Mouse (Mus musculus): ENCODE data around the gene Bbs9. TPM values are rescaled to one million over a fixed set of nuclear protein-coding genes. Genes with fewer than 3 reads are reported as not detected.

The Bbs9 gene
- total RNA-seq, 1 experiment, result 10.3 TPM

DNA sequence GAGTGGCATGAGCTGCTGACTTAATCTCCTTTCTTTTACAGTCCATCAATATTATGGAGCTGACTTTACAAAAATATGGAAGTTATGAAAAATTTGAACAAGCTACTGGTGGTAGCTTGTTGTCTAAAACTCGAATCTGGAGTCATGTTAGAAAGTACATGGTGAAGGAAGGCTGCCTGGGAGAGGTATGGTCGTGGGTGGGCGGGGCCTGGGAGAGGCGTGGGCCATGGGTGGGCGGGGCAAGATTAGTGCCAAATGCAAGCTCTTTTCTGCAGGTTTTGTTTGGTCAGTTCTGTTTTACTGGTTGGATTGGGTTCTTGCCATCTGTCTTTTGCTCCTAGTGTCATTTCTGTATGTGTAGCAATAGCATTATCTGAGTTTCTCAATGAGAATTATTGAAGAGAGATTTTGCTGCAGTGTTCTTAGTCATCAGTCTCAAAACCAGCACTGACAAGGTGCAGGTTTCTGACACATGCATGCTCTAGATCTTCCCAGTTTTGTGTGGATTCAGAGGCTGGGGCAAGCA, 45.1 kb upstream of the Bbs9 start:
- Histone ChIP-seq H3K9ac (ENCODE audit: insufficient read depth, low read depth, low read length, poor library complexity, severe bottlenecking) (no peak overlapping the region), H3K9me3 (ENCODE audit: control insufficient read depth, insufficient read depth, low read depth, low read length) (no peaks in the 10 kb centered on the region), H3K4me1 (ENCODE audit: control insufficient read depth in 2 of 2, insufficient read depth in 2 of 2, low read length in 2 of 2, poor library complexity in 1 of 2) (no peaks in the 10 kb centered on the region; a peak in 1 of 4 replicates), H3K36me3 (ENCODE audit: control insufficient read depth, insufficient read depth, low read length, poor library complexity, severe bottlenecking) (no peaks in the 10 kb centered on the region), H3K4me3 (ENCODE audit: insufficient read depth in 1 of 2, low read depth in 1 of 2, low read length in 2 of 2, poor library complexity in 1 of 2, severe bottlenecking in 1 of 2) (no peak overlapping the region), H3K27ac (ENCODE audit: insufficient read depth, low read depth, low read length, poor library complexity, severe bottlenecking) (no peak overlapping the region)
- DNase-seq (ENCODE audit: low read depth, low spot score), result no peak
- in situ Hi-C loops (cut with MboI; ENCODE audit: low sequenced_read_pairs in 2 of 2, unreplicated experiment in 2 of 2), result no loop called here
- TF ChIP-seq ZC3H11A (IDR thresholded peaks at IDR 0.05; ENCODE audit: borderline replicate concordance, low read depth, low read length), result no peak
- TF ChIP-seq ZNF384 (IDR thresholded peaks at IDR 0.05; ENCODE audit: low read depth, low read length), result no peak
- TF ChIP-seq HCFC1 (IDR thresholded peaks at IDR 0.05; ENCODE audit: borderline replicate concordance, insufficient read depth, low read length), result no peak
- no peak for TF ChIP-seq CHD2 (IDR thresholded peaks at IDR 0.05; ENCODE audit: low read depth, low read length)
- TF ChIP-seq MAFK (IDR thresholded peaks at IDR 0.05; ENCODE audit: insufficient read depth, low read depth, low read length), result no peak

DNA sequence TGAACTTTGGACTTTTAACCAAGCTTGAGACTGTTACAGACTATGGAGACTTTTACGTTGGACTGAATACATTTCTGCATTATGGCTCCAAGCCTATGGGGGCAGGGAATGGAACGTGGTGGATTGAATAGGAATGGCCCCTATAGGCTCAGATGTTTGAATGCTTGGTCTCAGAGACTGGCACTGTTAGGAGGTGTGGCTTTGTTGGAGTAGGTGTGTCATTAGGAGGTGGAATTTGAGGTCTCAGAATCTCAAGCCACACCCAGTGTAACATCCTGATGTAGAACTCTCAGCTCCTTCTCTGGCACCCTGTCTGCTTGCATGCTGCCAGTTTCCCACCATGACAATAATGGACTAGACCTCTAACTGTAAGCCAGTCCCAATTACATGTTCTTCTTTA, 42.3 kb upstream of the Bbs9 start:
- DNase-seq (ENCODE audit: low read depth, low spot score), result no peak
- Histone ChIP-seq H3K4me3 (ENCODE audit: insufficient read depth in 1 of 2, low read depth in 1 of 2, low read length in 2 of 2, poor library complexity in 1 of 2, severe bottlenecking in 1 of 2) (no peak overlapping the region), H3K9ac (ENCODE audit: insufficient read depth, low read depth, low read length, poor library complexity, severe bottlenecking) (no peak overlapping the region), H3K9me3 (ENCODE audit: control insufficient read depth, insufficient read depth, low read depth, low read length) (no peaks in the 10 kb centered on the region), H3K27ac (ENCODE audit: insufficient read depth, low read depth, low read length, poor library complexity, severe bottlenecking) (no peak overlapping the region), H3K4me1 (ENCODE audit: control insufficient read depth in 2 of 2, insufficient read depth in 2 of 2, low read length in 2 of 2, poor library complexity in 1 of 2) (no peaks in the 10 kb centered on the region; a peak in 1 of 4 replicates), H3K36me3 (ENCODE audit: control insufficient read depth, insufficient read depth, low read length, poor library complexity, severe bottlenecking) (no peaks in the 10 kb centered on the region)
- no peak for TF ChIP-seq ZC3H11A (IDR thresholded peaks at IDR 0.05; ENCODE audit: borderline replicate concordance, low read depth, low read length)
- no peak for TF ChIP-seq ZNF384 (IDR thresholded peaks at IDR 0.05; ENCODE audit: low read depth, low read length)
- TF ChIP-seq MAFK (IDR thresholded peaks at IDR 0.05; ENCODE audit: insufficient read depth, low read depth, low read length), result no peak
- TF ChIP-seq HCFC1 (IDR thresholded peaks at IDR 0.05; ENCODE audit: borderline replicate concordance, insufficient read depth, low read length), result no peak
- TF ChIP-seq CHD2 (IDR thresholded peaks at IDR 0.05; ENCODE audit: low read depth, low read length), result no peak
- in situ Hi-C loops (cut with MboI; ENCODE audit: low sequenced_read_pairs in 2 of 2, unreplicated experiment in 2 of 2), result no loop called here

DNA sequence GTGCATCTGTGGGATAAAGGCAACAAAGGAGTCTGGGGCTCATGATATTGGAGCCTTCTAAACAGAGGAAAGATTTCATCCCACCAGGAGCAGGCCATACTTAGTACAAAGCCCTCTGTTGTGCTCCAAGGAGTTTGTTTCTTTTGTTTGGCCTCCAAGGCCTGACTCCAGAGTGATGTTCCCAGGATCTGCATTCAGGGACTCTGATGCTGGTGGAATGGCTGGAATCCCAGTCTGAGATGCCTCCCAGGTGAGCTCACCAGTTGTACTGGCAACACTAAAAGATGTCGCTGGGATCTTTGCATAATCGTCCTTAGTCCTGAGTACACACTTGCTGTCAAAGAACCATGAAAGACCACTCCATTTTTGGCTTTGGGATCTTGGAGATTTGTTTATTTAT, 41.4 kb upstream of the Bbs9 start:
- TF ChIP-seq ZC3H11A (IDR thresholded peaks at IDR 0.05; ENCODE audit: borderline replicate concordance, low read depth, low read length), result no peak
- TF ChIP-seq ZNF384 (IDR thresholded peaks at IDR 0.05; ENCODE audit: low read depth, low read length), result no peak
- TF ChIP-seq MAFK (IDR thresholded peaks at IDR 0.05; ENCODE audit: insufficient read depth, low read depth, low read length), result no peak
- no peak for TF ChIP-seq HCFC1 (IDR thresholded peaks at IDR 0.05; ENCODE audit: borderline replicate concordance, insufficient read depth, low read length)
- no peak for TF ChIP-seq CHD2 (IDR thresholded peaks at IDR 0.05; ENCODE audit: low read depth, low read length)
- no peak for DNase-seq (ENCODE audit: low read depth, low spot score)
- Histone ChIP-seq H3K27ac (ENCODE audit: insufficient read depth, low read depth, low read length, poor library complexity, severe bottlenecking) (no peak overlapping the region), H3K9ac (ENCODE audit: insufficient read depth, low read depth, low read length, poor library complexity, severe bottlenecking) (no peak overlapping the region), H3K4me3 (ENCODE audit: insufficient read depth in 1 of 2, low read depth in 1 of 2, low read length in 2 of 2, poor library complexity in 1 of 2, severe bottlenecking in 1 of 2) (no peak overlapping the region), H3K9me3 (ENCODE audit: control insufficient read depth, insufficient read depth, low read depth, low read length) (no peaks in the 10 kb centered on the region), H3K36me3 (ENCODE audit: control insufficient read depth, insufficient read depth, low read length, poor library complexity, severe bottlenecking) (no peaks in the 10 kb centered on the region), H3K4me1 (ENCODE audit: control insufficient read depth in 2 of 2, insufficient read depth in 2 of 2, low read length in 2 of 2, poor library complexity in 1 of 2) (no peaks in the 10 kb centered on the region; a peak in 1 of 4 replicates)
- in situ Hi-C loops (cut with MboI; ENCODE audit: low sequenced_read_pairs in 2 of 2, unreplicated experiment in 2 of 2), result no loop called here

DNA sequence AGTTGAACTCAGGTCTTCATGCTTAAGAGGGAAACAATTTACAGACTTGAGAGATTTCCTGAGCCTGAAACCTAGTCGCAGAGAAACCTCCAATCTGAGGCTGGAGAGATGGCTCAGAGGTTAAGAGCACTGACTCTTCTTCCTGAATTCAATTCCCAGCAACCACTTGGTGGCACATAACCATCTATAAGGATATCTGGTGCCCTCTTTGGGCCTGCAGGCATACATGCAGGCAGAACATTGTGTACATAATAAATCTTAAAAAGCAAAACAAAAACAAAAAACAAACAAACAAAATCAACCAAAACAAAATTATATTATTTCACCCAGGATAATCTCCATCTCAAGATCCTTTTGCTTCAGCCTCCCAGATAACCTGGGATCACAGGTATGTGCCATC, 36.7 kb upstream of the Bbs9 start:
- Histone ChIP-seq H3K4me1 (ENCODE audit: control insufficient read depth in 2 of 2, insufficient read depth in 2 of 2, low read length in 2 of 2, poor library complexity in 1 of 2) (no peaks in the 10 kb centered on the region), H3K4me3 (ENCODE audit: insufficient read depth in 1 of 2, low read depth in 1 of 2, low read length in 2 of 2, poor library complexity in 1 of 2, severe bottlenecking in 1 of 2) (no peak overlapping the region), H3K9me3 (ENCODE audit: control insufficient read depth, insufficient read depth, low read depth, low read length) (no peaks in the 10 kb centered on the region), H3K36me3 (ENCODE audit: control insufficient read depth, insufficient read depth, low read length, poor library complexity, severe bottlenecking) (no peaks in the 10 kb centered on the region), H3K9ac (ENCODE audit: insufficient read depth, low read depth, low read length, poor library complexity, severe bottlenecking) (no peak overlapping the region), H3K27ac (ENCODE audit: insufficient read depth, low read depth, low read length, poor library complexity, severe bottlenecking) (no peak overlapping the region)
- no peak for TF ChIP-seq ZNF384 (IDR thresholded peaks at IDR 0.05; ENCODE audit: low read depth, low read length)
- TF ChIP-seq MAFK (IDR thresholded peaks at IDR 0.05; ENCODE audit: insufficient read depth, low read depth, low read length), result no peak
- TF ChIP-seq HCFC1 (IDR thresholded peaks at IDR 0.05; ENCODE audit: borderline replicate concordance, insufficient read depth, low read length), result no peak
- TF ChIP-seq CHD2 (IDR thresholded peaks at IDR 0.05; ENCODE audit: low read depth, low read length), result no peak
- TF ChIP-seq ZC3H11A (IDR thresholded peaks at IDR 0.05; ENCODE audit: borderline replicate concordance, low read depth, low read length), result no peak
- in situ Hi-C loops (cut with MboI; ENCODE audit: low sequenced_read_pairs in 2 of 2, unreplicated experiment in 2 of 2), result no loop called here
- DNase-seq (ENCODE audit: low read depth, low spot score), result no peak

DNA sequence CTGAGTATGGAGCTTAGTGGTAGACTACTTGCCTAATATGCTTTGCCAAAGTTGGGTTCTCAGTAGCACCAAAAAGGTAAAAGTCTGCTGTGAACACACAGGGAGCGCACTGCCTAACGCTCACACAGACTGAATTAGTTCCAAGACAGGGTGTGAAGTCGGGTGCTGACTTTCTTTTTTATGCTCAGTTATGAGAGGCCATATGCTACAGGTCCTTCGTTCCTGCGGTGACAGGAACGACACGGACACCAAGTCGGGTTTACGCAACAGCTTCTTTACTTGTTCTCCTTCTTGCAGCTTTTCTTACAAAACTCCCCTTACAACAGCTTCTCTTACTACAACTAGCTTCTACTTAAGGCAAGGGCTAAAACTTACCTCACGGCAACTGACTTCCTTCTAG, 32.4 kb upstream of the Bbs9 start:
- H3K27ac ChIP-seq (ENCODE audit: insufficient read depth, low read depth, low read length, poor library complexity, severe bottlenecking), result no peak overlapping the region
- H3K4me3 ChIP-seq (ENCODE audit: insufficient read depth in 1 of 2, low read depth in 1 of 2, low read length in 2 of 2, poor library complexity in 1 of 2, severe bottlenecking in 1 of 2), result no peak overlapping the region
- H3K9me3 ChIP-seq (ENCODE audit: control insufficient read depth, insufficient read depth, low read depth, low read length), result no peaks in the 10 kb centered on the region
- no peak for DNase-seq (ENCODE audit: low read depth, low spot score)
- no peak for TF ChIP-seq ZC3H11A (IDR thresholded peaks at IDR 0.05; ENCODE audit: borderline replicate concordance, low read depth, low read length)
- TF ChIP-seq CHD2 (IDR thresholded peaks at IDR 0.05; ENCODE audit: low read depth, low read length), result no peak
- TF ChIP-seq HCFC1 (IDR thresholded peaks at IDR 0.05; ENCODE audit: borderline replicate concordance, insufficient read depth, low read length), result no peak
- no peak for TF ChIP-seq MAFK (IDR thresholded peaks at IDR 0.05; ENCODE audit: insufficient read depth, low read depth, low read length)
- no peak for TF ChIP-seq ZNF384 (IDR thresholded peaks at IDR 0.05; ENCODE audit: low read depth, low read length)
- in situ Hi-C loops (cut with MboI; ENCODE audit: low sequenced_read_pairs in 2 of 2, unreplicated experiment in 2 of 2), result no loop called here
- H3K4me1 ChIP-seq (ENCODE audit: control insufficient read depth in 2 of 2, insufficient read depth in 2 of 2, low read length in 2 of 2, poor library complexity in 1 of 2), result no peaks in the 10 kb centered on the region
- no peaks in the 10 kb centered on the region; the same call in 1 of the 2 replicates for H3K36me3 ChIP-seq (ENCODE audit: control insufficient read depth, insufficient read depth, low read length, poor library complexity, severe bottlenecking)
- no peak overlapping the region for H3K9ac ChIP-seq (ENCODE audit: insufficient read depth, low read depth, low read length, poor library complexity, severe bottlenecking)

Measured in ES-E14 (cell line).